Mouse (Mus musculus): ENCODE results near the gene Acsl3. TPM values are rescaled to one million over a fixed set of nuclear protein-coding genes. Genes with fewer than 3 reads are reported as not detected.

Acsl3 gene
- polyA plus RNA-seq (2012; fragmentation: generic; extraction: Trizol) = 19.8 TPM
- long read RNA-seq, experiment 1, transcript Acsl3-205 (15 exons, 2,976 nt) = major isoform, 55 of 75 reads
- long read RNA-seq, experiment 1, transcript Acsl3-201 (16 exons, 3,950 nt) = minor isoform, 7 of 75 reads
- long read RNA-seq, experiment 1, partial matches to known transcripts = 11 of 75 reads
- long read RNA-seq, experiment 1, other reads (novel, unspliced or antisense) = 2 of 75 reads
- long read RNA-seq, experiment 2, transcript Acsl3-201 (16 exons, 3,950 nt) = minor isoform, 8 of 93 reads
- long read RNA-seq, experiment 2, transcript Acsl3-205 (15 exons, 2,976 nt) = major isoform, 75 of 93 reads
- long read RNA-seq, experiment 2, partial matches to known transcripts = 4 of 93 reads
- long read RNA-seq, experiment 2, other reads (novel, unspliced or antisense) = 3 of 93 reads

GRCm38 (mm10) chr1:78657671-78658440 lies at the start of gene Acsl3, which contains the start of gene Utp14b:
Gene Acsl3 (plus strand): TSS chr1:78657825.
Gene Utp14b (plus strand): TSS chr1:78658038.
- no peaks in the 10 kb centered on the region for H3K27me3 ChIP-seq (ENCODE audit: control insufficient read depth, insufficient read depth, insufficient read length)
- no peaks in the 10 kb centered on the region for H3K36me3 ChIP-seq (ENCODE audit: control insufficient read depth, insufficient read depth)
- H3K4me3 ChIP-seq (ENCODE audit: insufficient read depth, poor library complexity, severe bottlenecking) = peak within 1 kb of the TSS; percentile 93
- TF ChIP-seq USF1 (IDR thresholded peaks at IDR 0.05; ENCODE audit: low read depth) (no peak), MYOG (IDR thresholded peaks at IDR 0.05; ENCODE audit: control insufficient read depth, extremely low read depth, insufficient read length) (no peak), CTCF (IDR thresholded peaks at IDR 0.05; ENCODE audit: control insufficient read depth, insufficient read depth, insufficient read length) (no peak)
- peaks cover 51% of the 10 kb centered on the region for H3K79me2 ChIP-seq (ENCODE audit: control insufficient read depth, insufficient read depth)
- H3ac ChIP-seq (ENCODE audit: control insufficient read depth, insufficient read length, low read depth) = peak within 1 kb of the TSS; percentile 90
- H3K79me3 ChIP-seq (ENCODE audit: low read depth) = peaks cover 44% of the 10 kb centered on the region

GRCm38 (mm10) chr1:78609134-78609907 lies 48.3 kb upstream of the Acsl3 start:
- Histone ChIP-seq H3ac (ENCODE audit: control insufficient read depth, insufficient read length, low read depth) (no peak overlapping the region), H3K4me3 (ENCODE audit: insufficient read depth, poor library complexity, severe bottlenecking) (no peak overlapping the region), H3K36me3 (ENCODE audit: control insufficient read depth, insufficient read depth) (no peaks in the 10 kb centered on the region), H3K79me2 (ENCODE audit: control insufficient read depth, insufficient read depth) (no peaks in the 10 kb centered on the region), H3K79me3 (ENCODE audit: low read depth) (no peaks in the 10 kb centered on the region), H3K27me3 (ENCODE audit: control insufficient read depth, insufficient read depth, insufficient read length) (no peaks in the 10 kb centered on the region)
- TF ChIP-seq MYOD1 (IDR thresholded peaks at IDR 0.05; ENCODE audit: control insufficient read depth, insufficient read length, low read depth) (peak; percentile 9), MAX (IDR thresholded peaks at IDR 0.05) (no peak)

GRCm38 (mm10) chr1:78611039-78611438 lies 46.6 kb upstream of the Acsl3 start:
- Histone ChIP-seq H3K4me3 (ENCODE audit: insufficient read depth, poor library complexity, severe bottlenecking) (no peak overlapping the region), H3K79me3 (ENCODE audit: low read depth) (no peaks in the 10 kb centered on the region), H3ac (ENCODE audit: control insufficient read depth, insufficient read length, low read depth) (no peak overlapping the region), H3K79me2 (ENCODE audit: control insufficient read depth, insufficient read depth) (no peaks in the 10 kb centered on the region), H3K36me3 (ENCODE audit: control insufficient read depth, insufficient read depth) (no peaks in the 10 kb centered on the region), H3K27me3 (ENCODE audit: control insufficient read depth, insufficient read depth, insufficient read length) (no peaks in the 10 kb centered on the region)
- TF ChIP-seq MAX (IDR thresholded peaks at IDR 0.05) = no peak
- no peak for TF ChIP-seq USF1 (IDR thresholded peaks at IDR 0.05; ENCODE audit: low read depth)
- TF ChIP-seq MYOG (IDR thresholded peaks at IDR 0.05; ENCODE audit: control insufficient read depth, extremely low read depth, insufficient read length) = no peak
- TF ChIP-seq CEBPB (IDR thresholded peaks at IDR 0.05; ENCODE audit: low read depth) = no peak
- no peak for TF ChIP-seq CTCF (IDR thresholded peaks at IDR 0.05; ENCODE audit: control insufficient read depth, insufficient read depth, insufficient read length)
- no peak for TF ChIP-seq FOSL1 (IDR thresholded peaks at IDR 0.05; ENCODE audit: insufficient read depth, low read length, poor library complexity, severe bottlenecking)
- TF ChIP-seq MYOD1 (IDR thresholded peaks at IDR 0.05; ENCODE audit: control insufficient read depth, insufficient read length, low read depth) = peak; percentile 69

GRCm38 (mm10) chr1:78612959-78613358 lies 44.7 kb upstream of the Acsl3 start:
- Histone ChIP-seq H3K79me2 (ENCODE audit: control insufficient read depth, insufficient read depth) (no peaks in the 10 kb centered on the region), H3K27me3 (ENCODE audit: control insufficient read depth, insufficient read depth, insufficient read length) (no peaks in the 10 kb centered on the region), H3K36me3 (ENCODE audit: control insufficient read depth, insufficient read depth) (no peaks in the 10 kb centered on the region), H3ac (ENCODE audit: control insufficient read depth, insufficient read length, low read depth) (no peak overlapping the region), H3K4me3 (ENCODE audit: insufficient read depth, poor library complexity, severe bottlenecking) (no peak overlapping the region), H3K79me3 (ENCODE audit: low read depth) (no peaks in the 10 kb centered on the region)
- TF ChIP-seq MYOG (IDR thresholded peaks at IDR 0.05; ENCODE audit: control insufficient read depth, extremely low read depth, insufficient read length) = no peak
- no peak for TF ChIP-seq CTCF (IDR thresholded peaks at IDR 0.05; ENCODE audit: control insufficient read depth, insufficient read depth, insufficient read length)
- TF ChIP-seq MYOD1 (IDR thresholded peaks at IDR 0.05; ENCODE audit: control insufficient read depth, insufficient read length, low read depth) = no peak
- no peak for TF ChIP-seq MAX (IDR thresholded peaks at IDR 0.05)
- TF ChIP-seq USF1 (IDR thresholded peaks at IDR 0.05; ENCODE audit: low read depth) = no peak
- no peak for TF ChIP-seq FOSL1 (IDR thresholded peaks at IDR 0.05; ENCODE audit: insufficient read depth, low read length, poor library complexity, severe bottlenecking)
- TF ChIP-seq CEBPB (IDR thresholded peaks at IDR 0.05; ENCODE audit: low read depth) = no peak

GRCm38 (mm10) chr1:78624352-78624751 lies 33.3 kb upstream of the Acsl3 start:
- Histone ChIP-seq H3K79me3 (ENCODE audit: low read depth) (no peaks in the 10 kb centered on the region), H3K4me3 (ENCODE audit: insufficient read depth, poor library complexity, severe bottlenecking) (no peak overlapping the region), H3ac (ENCODE audit: control insufficient read depth, insufficient read length, low read depth) (no peak overlapping the region), H3K27me3 (ENCODE audit: control insufficient read depth, insufficient read depth, insufficient read length) (no peaks in the 10 kb centered on the region), H3K79me2 (ENCODE audit: control insufficient read depth, insufficient read depth) (no peaks in the 10 kb centered on the region), H3K36me3 (ENCODE audit: control insufficient read depth, insufficient read depth) (no peaks in the 10 kb centered on the region)
- TF ChIP-seq CTCF (IDR thresholded peaks at IDR 0.05; ENCODE audit: control insufficient read depth, insufficient read depth, insufficient read length) (no peak), MYOD1 (IDR thresholded peaks at IDR 0.05; ENCODE audit: control insufficient read depth, insufficient read length, low read depth) (no peak), FOSL1 (IDR thresholded peaks at IDR 0.05; ENCODE audit: insufficient read depth, low read length, poor library complexity, severe bottlenecking) (no peak), CEBPB (IDR thresholded peaks at IDR 0.05; ENCODE audit: low read depth) (no peak), MYOG (IDR thresholded peaks at IDR 0.05; ENCODE audit: control insufficient read depth, extremely low read depth, insufficient read length) (no peak), MAX (IDR thresholded peaks at IDR 0.05) (no peak), USF1 (IDR thresholded peaks at IDR 0.05; ENCODE audit: low read depth) (no peak)

Measured in C2C12 (cell line).